Mouse (Mus musculus): ENCODE measurements around the gene Ebi3.
A peak's percentile ranks its signal among the peaks of the same experiment; 100 is the strongest.

Ebi3 gene

GRCm38 (mm10) chr17:56003000-56003399 is 50.6 kb downstream of the Ebi3 start:
- no peak for DNase-seq (ENCODE audit: low read depth, low spot score)

GRCm38 (mm10) chr17:56005415-56006061 is 53.1 kb downstream of the Ebi3 start, which contains the start of the genes Stap2 and Mpnd:
Gene Stap2 (minus strand): TSS chr17:56005584.
Gene Mpnd (plus strand): TSS chr17:56005711.
- DNase-seq (ENCODE audit: low read depth, low spot score) = peak; percentile 100

Measured in mesoderm, embryonic 11.5 days (tissue).